Comparison of ENCODE assay signal across 23 mouse cellular contexts in genomic region chr4:12498426-12498825, GRCm38 (mm10).
DNase-seq lines count a peak whose midpoint lies in the region; ATAC-seq and TF ChIP-seq lines count a peak whose summit lies in the region.
"Had no signal": no experiment of that assay in that cellular context is flagged by ENCODE, and none has a peak within 500 bp of the region (broad histone marks: within the 10 kb centered on the region; RNA-seq: fewer than 3 reads in every experiment).

No protein-coding gene starts in this region.

- H3K4me3 ChIP-seq in liver, adult 2 months (ENCODE audit: insufficient read depth, low read depth, low read length) = no peak overlapping the region
- no peak overlapping the region for H3K4me3 ChIP-seq in liver, embryonic 11.5 days (ENCODE audit: low read depth, low read length)
- no peak overlapping the region for H3K4me3 ChIP-seq in midbrain, embryonic 11.5 days (ENCODE audit: low read depth, low read length)
- H3K4me3 ChIP-seq in midbrain, postnatal 0 days (ENCODE audit: low read depth, low read length) = no peak overlapping the region
- no peak overlapping the region for H3K4me3 ChIP-seq in bone marrow macrophage, adult 2 months (ENCODE audit: insufficient read depth, low read length)
- H3K4me3 ChIP-seq: embryonic facial prominence, embryonic 10.5 days; embryonic facial prominence, embryonic 12.5 days; forebrain, embryonic 13.5 days; forebrain, embryonic 15.5 days had no signal

- no peak for TF ChIP-seq CTCF in liver, adult 2 months (IDR thresholded peaks at IDR 0.05; ENCODE audit: low read depth, low read length)
- no peak for TF ChIP-seq CTCF in midbrain, postnatal 0 days (IDR thresholded peaks at IDR 0.05)
- no peak for TF ChIP-seq CTCF in bone marrow macrophage, adult 2 months (IDR thresholded peaks at IDR 0.05; ENCODE audit: low read depth, low read length)

- ATAC-seq in liver, embryonic 11.5 days (replicated peaks; ENCODE audit: low FRiP score) = no peak
- no peak for ATAC-seq in midbrain, embryonic 11.5 days (ENCODE audit: low FRiP score)
- ATAC-seq in midbrain, postnatal 0 days (ENCODE audit: low FRiP score) = no peak
- ATAC-seq in megakaryocyte-erythroid progenitor cell, adult 5-6 weeks (replicated peaks; ENCODE audit: low FRiP score, low TSS enrichment, poor library complexity, severe bottlenecking) = no peak
- ATAC-seq: activated CD4-positive, CD25-positive, alpha-beta regulatory T cell, adult 4 months; forebrain, embryonic 13.5 days; forebrain, embryonic 15.5 days; forebrain, postnatal 0 days; Patski had no signal

- H3K27me3 ChIP-seq in liver, adult 2 months (ENCODE audit: control insufficient read depth, insufficient read depth, low read length) = no peaks in the 10 kb centered on the region
- no peaks in the 10 kb centered on the region for H3K27me3 ChIP-seq in liver, embryonic 11.5 days (replicated peaks; ENCODE audit: control insufficient read depth, insufficient read depth, low read length)
- H3K27me3 ChIP-seq in midbrain, embryonic 11.5 days (ENCODE audit: control insufficient read depth, insufficient read depth, low read length) = no peaks in the 10 kb centered on the region
- H3K27me3 ChIP-seq in midbrain, postnatal 0 days (ENCODE audit: insufficient read depth, low read length) = no peaks in the 10 kb centered on the region
- H3K27me3 ChIP-seq: embryonic facial prominence, embryonic 12.5 days; forebrain, embryonic 13.5 days; forebrain, embryonic 15.5 days; Patski had no signal

- peak; percentile 7 for DNase-seq in liver, adult 2 months (ENCODE audit: extremely low read depth, low read depth, low spot score)
- no peak for DNase-seq in liver, embryonic 11.5 days (ENCODE audit: low spot score)
- peak; percentile 60 for DNase-seq in midbrain, embryonic 11.5 days (ENCODE audit: low spot score, missing footprints)
- DNase-seq in midbrain, postnatal 0 days (ENCODE audit: low spot score) = no peak
- no peak for DNase-seq in kidney, adult 9 months
- DNase-seq: adrenal gland, adult 8-10 months; adrenal gland, postnatal 14 days; adrenal gland, postnatal 36 days; cerebellum, adult 11-12 months; cerebellum, adult 2 months; cerebellum, adult 9-10 months; cerebellum, postnatal 10 days; cerebellum, postnatal 25 days; forebrain, postnatal 0 days had no signal

- TF ChIP-seq POLR2A in liver, adult 2 months (IDR thresholded peaks at IDR 0.05; ENCODE audit: extremely low read depth, insufficient read depth, low read length) = no peak
- TF ChIP-seq POLR2A in bone marrow macrophage, adult 2 months (IDR thresholded peaks at IDR 0.05; ENCODE audit: borderline replicate concordance, low read depth, low read length) = no peak

- H3K9me3 ChIP-seq in liver, embryonic 11.5 days (ENCODE audit: control insufficient read depth, low read length) = no peaks in the 10 kb centered on the region
- no peaks in the 10 kb centered on the region for H3K9me3 ChIP-seq in midbrain, embryonic 11.5 days (ENCODE audit: control insufficient read depth, low read length)
- no peaks in the 10 kb centered on the region for H3K9me3 ChIP-seq in midbrain, postnatal 0 days (ENCODE audit: low read length)
- H3K9me3 ChIP-seq: embryonic facial prominence, embryonic 10.5 days; embryonic facial prominence, embryonic 12.5 days; forebrain, embryonic 13.5 days; forebrain, embryonic 15.5 days; G1E had no signal

- no peaks in the 10 kb centered on the region for H3K36me3 ChIP-seq in liver, adult 2 months (ENCODE audit: control insufficient read depth, insufficient read depth, low read length)
- H3K36me3 ChIP-seq in liver, embryonic 11.5 days (ENCODE audit: control insufficient read depth, insufficient read depth, low read length) = no peaks in the 10 kb centered on the region
- no peaks in the 10 kb centered on the region for H3K36me3 ChIP-seq in midbrain, embryonic 11.5 days (ENCODE audit: control insufficient read depth, insufficient read depth, low read length)
- no peaks in the 10 kb centered on the region for H3K36me3 ChIP-seq in midbrain, postnatal 0 days (ENCODE audit: insufficient read depth, low read length)
- H3K36me3 ChIP-seq: embryonic facial prominence, embryonic 10.5 days; embryonic facial prominence, embryonic 12.5 days; forebrain, embryonic 15.5 days; G1E had no signal

- no peak overlapping the region for H3K4me2 ChIP-seq in liver, embryonic 11.5 days
- H3K4me2 ChIP-seq in midbrain, embryonic 11.5 days = no peak overlapping the region
- H3K4me2 ChIP-seq in midbrain, postnatal 0 days (ENCODE audit: low read depth, low read length, poor library complexity, severe bottlenecking) = no peak overlapping the region
- H3K4me2 ChIP-seq: embryonic facial prominence, embryonic 12.5 days; forebrain, embryonic 13.5 days; forebrain, embryonic 15.5 days had no signal

- H3K9ac ChIP-seq in liver, adult 2 months (ENCODE audit: low read depth, low read length) = no peak overlapping the region
- no peak overlapping the region for H3K9ac ChIP-seq in liver, embryonic 11.5 days (ENCODE audit: low read depth, low read length)
- H3K9ac ChIP-seq in midbrain, embryonic 11.5 days (ENCODE audit: low read length) = no peak overlapping the region
- no peak overlapping the region for H3K9ac ChIP-seq in midbrain, postnatal 0 days (replicated peaks; ENCODE audit: low read length, poor library complexity, severe bottlenecking)
- H3K9ac ChIP-seq: embryonic facial prominence, embryonic 12.5 days; forebrain, embryonic 13.5 days; forebrain, embryonic 15.5 days; forebrain, postnatal 0 days had no signal

- 50% methylated on average over 4 of the region's 4 CpGs for WGBS in liver, adult 2 months
- WGBS in liver, embryonic 11.5 days = 60% methylated on average over 4 of the region's 4 CpGs
- WGBS in midbrain, embryonic 11.5 days = 89% methylated on average over 4 of the region's 4 CpGs
- 88% methylated on average over 4 of the region's 4 CpGs for WGBS in midbrain, postnatal 0 days

- H3K79me2 ChIP-seq in liver, adult 2 months (ENCODE audit: control insufficient read depth, insufficient read depth, low read length) = no peaks in the 10 kb centered on the region

- H3K4me1 ChIP-seq in liver, adult 2 months (ENCODE audit: control insufficient read depth, insufficient read depth, low read length) = no peaks in the 10 kb centered on the region
- H3K4me1 ChIP-seq in liver, embryonic 11.5 days (replicated peaks; ENCODE audit: control insufficient read depth, insufficient read depth, low read length) = no peaks in the 10 kb centered on the region
- no peaks in the 10 kb centered on the region for H3K4me1 ChIP-seq in midbrain, embryonic 11.5 days (ENCODE audit: control insufficient read depth, insufficient read depth, low read length)
- no peaks in the 10 kb centered on the region for H3K4me1 ChIP-seq in midbrain, postnatal 0 days (ENCODE audit: insufficient read depth, low read length)
- H3K4me1 ChIP-seq in bone marrow macrophage, adult 2 months (ENCODE audit: control insufficient read depth, insufficient read depth, low read length) = peaks cover 33% of the 10 kb centered on the region
- H3K4me1 ChIP-seq: embryonic facial prominence, embryonic 12.5 days; forebrain, embryonic 13.5 days; forebrain, embryonic 15.5 days had no signal

- H3K27ac ChIP-seq in liver, adult 2 months (replicated peaks; ENCODE audit: insufficient read depth, low read depth, low read length) = no peak overlapping the region
- H3K27ac ChIP-seq in liver, embryonic 11.5 days (ENCODE audit: low read depth, low read length) = no peak overlapping the region
- no peak overlapping the region for H3K27ac ChIP-seq in midbrain, embryonic 11.5 days (ENCODE audit: low read depth, low read length)
- H3K27ac ChIP-seq in midbrain, postnatal 0 days (ENCODE audit: low read depth, low read length) = no peak overlapping the region
- peak overlapping the region; percentile 17; the same call in 1 of the 2 replicates for H3K27ac ChIP-seq in bone marrow macrophage, adult 2 months (ENCODE audit: insufficient read depth, low read depth, low read length)
- H3K27ac ChIP-seq: embryonic facial prominence, embryonic 10.5 days; embryonic facial prominence, embryonic 12.5 days; forebrain, embryonic 13.5 days; forebrain, embryonic 15.5 days had no signal

Comparison
In these comparisons a context has a peak if more than half of its experiments do, and no peak if none do; other contexts are left out.
1. DNase-seq: peak in liver, adult 2 months (single experiment) and midbrain, embryonic 11.5 days (single experiment); none in liver, embryonic 11.5 days (single experiment), midbrain, postnatal 0 days (single experiment) and kidney, adult 9 months (single experiment).